11 mouse cellular contexts compared by ENCODE assay signal in genomic region chr1:193859257-193860125, GRCm38 (mm10).
DNase-seq lines count a peak whose midpoint lies in the region; ATAC-seq lines count a peak whose summit lies in the region.
"Had no signal": no experiment of that assay in that cellular context is flagged by ENCODE, and none has a peak within 500 bp of the region (broad histone marks: within the 10 kb centered on the region; RNA-seq: fewer than 3 reads in every experiment).

No protein-coding gene starts in this region.

- DNase-seq in embryo, embryonic 11 days = peak; percentile 16
- DNase-seq in embryo, embryonic 10.5 days (ENCODE audit: low spot score) = no peak
- peak; percentile 30 to 36 for DNase-seq in kidney, postnatal 4 days
- no peak for DNase-seq in kidney, postnatal 25 days
- peak; percentile 23 for DNase-seq in retina, embryonic 14.5 days (ENCODE audit: low spot score)
- DNase-seq in layer of hippocampus, postnatal 10 days (ENCODE audit: low spot score in 2 of 2) = no peak
- DNase-seq: kidney, adult 9 months; thymus, postnatal 36 days had no signal

- H3K9ac ChIP-seq in hindbrain, embryonic 16.5 days (ENCODE audit: low read depth, low read length) = no peak overlapping the region; the same call in none of the 2 replicates

- H3K27me3 ChIP-seq in hindbrain, embryonic 16.5 days (replicated peaks; ENCODE audit: control insufficient read depth, insufficient read depth, low read length) = no peaks in the 10 kb centered on the region

- peaks cover 7% of the 10 kb centered on the region; the same call in 1 of the 2 replicates for H3K4me1 ChIP-seq in hindbrain, embryonic 16.5 days (ENCODE audit: control insufficient read depth, insufficient read depth, low read depth, low read length)

- 27% methylated on average over 10 of the region's 10 CpGs for WGBS in hindbrain, embryonic 16.5 days

- H3K4me3 ChIP-seq in hindbrain, embryonic 16.5 days (ENCODE audit: low read length) = no peak overlapping the region

- H3K36me3 ChIP-seq in hindbrain, embryonic 16.5 days (ENCODE audit: control insufficient read depth, insufficient read depth, low read length) = no peaks in the 10 kb centered on the region
- H3K36me3 ChIP-seq: G1E had no signal

- H3K4me2 ChIP-seq in hindbrain, embryonic 16.5 days (ENCODE audit: low read length) = no peak overlapping the region

- no peaks in the 10 kb centered on the region for H3K9me3 ChIP-seq in hindbrain, embryonic 16.5 days (ENCODE audit: control insufficient read depth, low read length)
- H3K9me3 ChIP-seq: G1E had no signal

- peak; percentile 34; the same call in 1 of the 2 replicates for ATAC-seq in hindbrain, embryonic 16.5 days
- no peak for ATAC-seq in megakaryocyte progenitor cell, adult 5-6 weeks (replicated peaks; ENCODE audit: poor library complexity)

- H3K27ac ChIP-seq in hindbrain, embryonic 16.5 days (ENCODE audit: low read depth, low read length) = peak overlapping the region; percentile 44; the same call in 1 of the 2 replicates

Comparison
In these comparisons a context has a peak if more than half of its experiments do, and no peak if none do; other contexts are left out.
1. DNase-seq: peak in embryo, embryonic 11 days (single experiment), kidney, postnatal 4 days (2 of 2) and retina, embryonic 14.5 days (single experiment); none in embryo, embryonic 10.5 days (single experiment), kidney, postnatal 25 days (0 of 2) and layer of hippocampus, postnatal 10 days (0 of 2).